Mouse (Mus musculus) midbrain, postnatal 0 days (tissue): Measurements from ENCODE around the gene Slc30a9. TPM values are rescaled to one million over a fixed set of nuclear protein-coding genes. Genes with fewer than 3 reads are reported as not detected.

Experiments
- ATAC-seq: fragments of 200-750 bp; cut with Nextera tagmentation; 2 replicates; pipeline ENCODE4 v1.8.0; 2017; ENCODE audit warnings: moderate number of reproducible peaks, mild to moderate bottlenecking, moderate TSS enrichment, moderate library complexity; ENCODE audit not compliant: low FRiP score
- DNase-seq: peaks from one replicate; pipeline ENCODE4 v3.0.0-alpha.2; 2015; ENCODE audit warnings: low spot score
- H3K27ac ChIP-seq: fragments of 300-500 bp; sonication (generic); 2 replicates; pipeline ENCODE4 v1.5.1; 2014; ENCODE audit warnings: low read depth, mild to moderate bottlenecking, low read length, mixed read lengths
- H3K27me3 ChIP-seq: fragments of 300-500 bp; sonication (generic); 2 replicates; pipeline ENCODE4 v1.6.1; 2014; ENCODE audit warnings: low read length, control low read depth, mixed read lengths; ENCODE audit not compliant: insufficient read depth
- H3K36me3 ChIP-seq: fragments of 300-500 bp; sonication (generic); 2 replicates; pipeline ENCODE4 v1.6.1; 2014; ENCODE audit warnings: low read length, control low read depth, mixed read lengths; ENCODE audit not compliant: insufficient read depth
- H3K4me1 ChIP-seq: fragments of 300-500 bp; sonication (generic); 2 replicates; pipeline ENCODE4 v1.6.1; 2014; ENCODE audit warnings: mild to moderate bottlenecking, control low read depth, antibody characterized with exemption, low read length, mixed read lengths; ENCODE audit not compliant: insufficient read depth
- H3K4me2 ChIP-seq: fragments of 300-500 bp; sonication (generic); 2 replicates; pipeline ENCODE4 v1.6.1; 2014; ENCODE audit warnings: low read depth, mild to moderate bottlenecking, low read length, mixed read lengths; ENCODE audit not compliant: poor library complexity, severe bottlenecking
- H3K4me3 ChIP-seq: fragments of 300-500 bp; sonication (generic); 2 replicates; pipeline ENCODE4 v1.5.1; 2014; ENCODE audit warnings: low read depth, mild to moderate bottlenecking, low read length, moderate library complexity
- H3K9ac ChIP-seq: fragments of 300-500 bp; sonication (generic); replicated peaks from 2 replicates; pipeline ENCODE4 v1.6.1; 2014; ENCODE audit warnings: mild to moderate bottlenecking, low read length, moderate library complexity, mixed read lengths; ENCODE audit not compliant: poor library complexity, severe bottlenecking
- H3K9me3 ChIP-seq: fragments of 300-500 bp; sonication (generic); 2 replicates; pipeline ENCODE4 v1.6.1; 2016; ENCODE audit warnings: low read length, control low read depth
- CTCF ChIP-seq: IDR thresholded peaks from 2 replicates; pipeline ENCODE4 v1.5.1; 2016; ENCODE audit warnings: antibody characterized with exemption, mild to moderate bottlenecking
- WGBS: fragments of 180-500 bp; shearing (Covaris S2); extraction: QIAGEN DNeasy Blood & Tissue Kit; methylation state at CpG from one replicate; pipeline ENCODE4 v1.1.7; 2014; 5-methylcytosine and 5-hydroxymethylcytosine counted together
- polyA plus RNA-seq: library from polyadenylated mRNA; unstranded; fragments of >200 nt; fragmentation: Nextera tagmentation; extraction: Ambion mirVana; gene quantifications from 2 replicates; pipeline ENCODE4 v1.2.1, GENCODE M21; 2015
- total RNA-seq: library from RNA; depleted of rRNA; stranded (reverse); fragments of >200 nt; gene quantifications from 2 replicates; pipeline ENCODE4 v1.2.3, GENCODE M21; 2014

Gene Slc30a9
- total and polyA plus RNA-seq, 2 experiments from 2014 or later, result 99.5 to 176 TPM

DNA sequence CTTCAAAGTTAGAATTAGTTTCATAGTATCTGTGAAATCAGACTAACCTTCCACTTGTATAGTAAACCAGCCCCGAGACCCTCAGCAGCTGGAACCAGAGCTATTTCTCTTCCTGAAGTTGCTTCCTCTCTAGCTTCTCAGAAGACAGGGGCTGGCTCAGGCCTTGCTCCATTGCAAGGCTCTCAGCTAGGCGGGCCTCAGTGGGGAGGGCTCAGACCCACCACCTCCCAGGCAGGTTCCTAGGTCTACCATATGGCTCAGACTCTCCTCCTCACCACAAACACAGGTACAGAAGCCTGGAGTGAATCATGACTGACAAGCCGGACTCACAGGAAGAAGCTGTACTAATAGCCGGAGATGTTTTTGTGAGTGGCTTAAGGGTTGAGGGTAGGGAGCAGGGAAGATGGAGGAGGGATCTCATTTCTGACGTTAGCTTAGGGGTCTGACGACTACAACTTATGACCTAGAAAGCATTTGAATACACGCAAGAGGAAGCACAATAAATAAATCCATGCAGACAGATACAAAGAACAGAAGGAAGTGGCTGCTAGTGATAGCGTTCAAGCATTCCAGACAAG is 70.4 kb downstream of the Slc30a9 start:
- Histone ChIP-seq H3K27ac (no peak overlapping the region), H3K36me3 (no peaks in the 10 kb centered on the region), H3K9me3 (no peaks in the 10 kb centered on the region), H3K9ac (no peak overlapping the region), H3K4me3 (no peak overlapping the region), H3K4me2 (no peak overlapping the region), H3K27me3 (no peaks in the 10 kb centered on the region), H3K4me1 (no peaks in the 10 kb centered on the region)
- DNase-seq (no peak), ATAC-seq (no peak)
- WGBS, result 86% methylated on average over 8 of the region's 8 CpGs
- no peak for TF ChIP-seq CTCF

DNA sequence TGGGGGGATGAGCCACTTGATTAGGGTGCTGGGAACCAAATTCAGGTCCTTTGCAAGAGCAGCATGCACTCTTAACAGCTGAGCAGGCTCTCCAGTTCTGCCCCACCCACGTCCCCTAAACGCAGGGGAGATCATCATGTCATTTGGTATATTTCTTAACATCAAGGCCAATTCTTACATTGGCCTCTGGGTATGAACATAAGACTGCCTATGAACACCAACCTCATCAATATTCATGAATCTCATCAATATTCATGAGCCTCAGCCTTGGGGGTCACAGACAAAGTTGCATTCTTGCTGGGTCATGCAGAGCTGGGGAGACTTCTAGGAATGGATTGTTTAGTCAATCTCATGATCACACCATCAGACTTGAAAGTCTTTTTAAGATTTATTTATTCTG is 74.9 kb downstream of the Slc30a9 start:
- TF ChIP-seq CTCF, result no peak
- Histone ChIP-seq H3K36me3 (peaks cover 8% of the 10 kb centered on the region), H3K9ac (no peak overlapping the region), H3K27me3 (no peaks in the 10 kb centered on the region), H3K4me2 (no peak overlapping the region), H3K27ac (no peak overlapping the region), H3K4me3 (no peak overlapping the region), H3K4me1 (no peaks in the 10 kb centered on the region), H3K9me3 (no peaks in the 10 kb centered on the region)
- DNase-seq, result no peak
- ATAC-seq, result no peak
- WGBS, result 46% methylated on average over 2 of the region's 2 CpGs

DNA sequence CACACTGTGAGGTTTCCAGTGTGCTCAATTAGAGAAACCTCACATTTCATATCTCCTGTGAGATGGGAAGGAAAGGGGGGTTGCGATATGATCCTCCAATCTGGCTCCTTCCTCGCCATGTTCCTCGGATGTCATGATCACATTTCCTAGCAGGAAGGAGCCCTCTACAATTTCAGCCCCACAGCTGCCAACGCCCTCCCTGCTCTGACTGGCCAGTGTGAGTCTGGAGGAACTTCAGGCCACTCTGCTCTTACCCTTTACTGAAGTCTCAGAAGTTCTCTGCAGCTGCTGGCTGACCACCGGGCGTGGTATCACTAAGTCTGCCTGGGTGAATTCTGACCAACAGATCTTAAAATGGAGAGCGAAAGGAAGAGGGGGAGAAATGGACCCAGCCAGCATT is 75.8 kb downstream of the Slc30a9 start:
- no peaks in the 10 kb centered on the region for H3K27me3 ChIP-seq
- no peak for ATAC-seq
- no peak overlapping the region for H3K4me2 ChIP-seq

DNA sequence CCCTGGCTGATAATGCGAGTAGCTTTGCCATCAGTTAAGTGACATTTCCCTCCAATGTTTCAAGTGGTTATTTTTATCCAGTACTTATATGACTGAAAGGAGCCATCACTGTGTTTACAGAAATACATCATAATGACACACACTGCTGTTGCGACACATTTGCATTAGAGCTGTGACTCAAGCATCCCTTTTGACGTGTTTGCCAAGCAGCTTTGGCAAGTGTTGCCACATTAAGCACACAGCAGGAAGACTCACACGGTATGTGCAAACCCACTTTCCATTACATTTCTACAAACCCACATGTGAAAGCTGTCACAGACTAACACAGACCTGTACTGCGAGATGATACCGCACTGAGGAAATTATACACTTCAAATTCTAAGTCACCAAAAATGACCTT is 87.2 kb downstream of the Slc30a9 start:
- ATAC-seq (no peak), DNase-seq (no peak)
- H3K4me2 ChIP-seq, result no peak overlapping the region
- no peak overlapping the region for H3K4me3 ChIP-seq
- WGBS, result 87% methylated on average over 6 of the region's 6 CpGs
- no peak for TF ChIP-seq CTCF
- H3K9ac ChIP-seq, result no peak overlapping the region
- no peaks in the 10 kb centered on the region for H3K4me1 ChIP-seq
- no peaks in the 10 kb centered on the region for H3K9me3 ChIP-seq
- H3K27ac ChIP-seq, result no peak overlapping the region
- H3K36me3 ChIP-seq, result peaks cover 8% of the 10 kb centered on the region; the same call in 1 of the 2 replicates
- H3K27me3 ChIP-seq, result no peaks in the 10 kb centered on the region

More for the DNA sequence above, 75.8 kb downstream of the Slc30a9 start:
- Histone ChIP-seq H3K9ac (no peak overlapping the region), H3K9me3 (no peaks in the 10 kb centered on the region), H3K36me3 (peaks cover 8% of the 10 kb centered on the region), H3K27ac (no peak overlapping the region), H3K4me1 (no peaks in the 10 kb centered on the region), H3K4me3 (no peak overlapping the region)
- DNase-seq, result no peak
- TF ChIP-seq CTCF, result no peak
- WGBS, result 94% methylated on average over 7 of the region's 7 CpGs

DNA sequence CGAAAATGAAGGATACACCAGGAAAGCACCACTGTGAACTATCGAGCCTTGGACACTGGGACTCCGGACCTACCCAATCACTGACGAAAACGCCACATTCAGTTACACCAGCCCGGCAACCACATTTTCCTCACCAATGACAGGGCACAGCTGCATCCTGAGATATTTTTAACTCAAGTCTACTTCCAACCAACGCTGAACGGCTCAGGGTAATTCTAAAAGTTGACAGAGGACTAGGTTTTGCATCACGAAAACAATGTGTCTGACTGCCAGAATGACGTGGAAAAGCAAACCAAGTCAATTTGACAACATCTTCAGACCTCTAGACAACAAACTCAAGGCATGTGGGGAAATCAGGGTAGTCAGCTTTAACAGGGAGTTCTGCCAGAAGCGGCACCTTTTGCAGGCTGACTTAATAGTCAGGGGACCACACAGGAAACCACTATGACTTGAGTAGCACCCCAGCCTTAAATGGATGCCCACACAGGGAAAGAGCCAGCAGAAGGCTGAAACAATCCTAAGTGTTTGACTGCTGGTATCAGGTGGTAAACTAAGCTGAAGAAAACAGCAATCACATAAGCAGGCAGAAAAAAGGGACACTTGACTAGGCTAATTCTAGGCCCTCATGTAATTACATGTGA is 88.6 kb downstream of the Slc30a9 start:
- TF ChIP-seq CTCF, result no peak
- Histone ChIP-seq H3K9me3 (no peaks in the 10 kb centered on the region), H3K27ac (no peak overlapping the region), H3K4me2 (no peak overlapping the region), H3K9ac (no peak overlapping the region), H3K36me3 (peaks cover 8% of the 10 kb centered on the region; the same call in 1 of the 2 replicates), H3K27me3 (no peaks in the 10 kb centered on the region), H3K4me3 (no peak overlapping the region), H3K4me1 (no peaks in the 10 kb centered on the region)
- DNase-seq (no peak), ATAC-seq (no peak)
- WGBS, result 92% methylated on average over 11 of the region's 11 CpGs

DNA sequence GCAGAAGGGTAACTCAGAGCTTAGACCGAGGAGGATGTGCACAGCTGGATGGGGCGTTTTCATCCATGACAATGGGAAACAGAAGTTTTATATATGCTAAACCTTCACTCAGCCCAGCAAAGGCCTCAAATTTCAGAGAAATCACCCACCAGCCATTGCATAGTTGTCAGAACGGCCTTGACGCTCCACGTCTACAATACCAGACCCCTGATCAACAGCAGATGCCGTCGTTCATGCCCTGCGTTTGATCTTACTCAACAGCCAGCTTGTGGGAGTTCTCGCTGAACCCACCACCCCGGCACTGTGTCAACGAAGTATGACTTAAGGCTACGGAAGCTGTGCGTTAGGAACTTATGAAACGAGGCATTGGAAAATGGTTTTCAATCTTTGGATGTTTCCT is 90.4 kb downstream of the Slc30a9 start:
- no peak overlapping the region for H3K9ac ChIP-seq
- H3K9me3 ChIP-seq, result no peaks in the 10 kb centered on the region
- TF ChIP-seq CTCF, result no peak
- no peak for DNase-seq
- ATAC-seq, result no peak
- no peaks in the 10 kb centered on the region for H3K27me3 ChIP-seq
- H3K36me3 ChIP-seq, result peaks cover 8% of the 10 kb centered on the region; the same call in 1 of the 2 replicates
- H3K4me2 ChIP-seq, result no peak overlapping the region
- no peak overlapping the region for H3K27ac ChIP-seq
- 85% methylated on average over 14 of the region's 14 CpGs for WGBS
- H3K4me1 ChIP-seq, result no peaks in the 10 kb centered on the region
- H3K4me3 ChIP-seq, result no peak overlapping the region
